Mouse (Mus musculus) stomach, embryonic 14.5 days (tissue): ENCODE measurements around the gene Slc7a10. TPM values are rescaled to one million over a fixed set of nuclear protein-coding genes. Genes with fewer than 3 reads are reported as not detected.

Experiments used
- ATAC-seq: fragments of 200-750 bp; cut with Nextera tagmentation; 2 replicates; pipeline ENCODE4 v1.8.0; 2017; ENCODE audit warnings: low read depth, moderate TSS enrichment; ENCODE audit not compliant: insufficient number of reproducible peaks, insufficient read depth, low FRiP score
- H3K27ac ChIP-seq: fragments of 300-500 bp; sonication (generic); 2 replicates; pipeline ENCODE4 v1.5.1; 2014; ENCODE audit warnings: mild to moderate bottlenecking, low read length, moderate library complexity, mixed read lengths
- H3K27me3 ChIP-seq: fragments of 300-500 bp; sonication (generic); 2 replicates; pipeline ENCODE4 v1.6.1; 2014; ENCODE audit warnings: low read length, control low read depth, mixed read lengths; ENCODE audit not compliant: control insufficient read depth, insufficient read depth
- H3K36me3 ChIP-seq: fragments of 300-500 bp; sonication (generic); 2 replicates; pipeline ENCODE4 v1.6.1; 2014; ENCODE audit warnings: mild to moderate bottlenecking, control low read depth, low read length, moderate library complexity, mixed read lengths; ENCODE audit not compliant: control insufficient read depth, insufficient read depth
- H3K4me1 ChIP-seq: fragments of 300-500 bp; sonication (generic); 2 replicates; pipeline ENCODE4 v1.6.1; 2014; ENCODE audit warnings: low read length, control low read depth, mixed read lengths; ENCODE audit not compliant: control insufficient read depth, insufficient read depth
- H3K4me2 ChIP-seq: fragments of 300-500 bp; sonication (generic); replicated peaks from 2 replicates; pipeline ENCODE4 v1.6.1; 2014; ENCODE audit warnings: low read depth, low read length, control low read depth
- H3K4me3 ChIP-seq: fragments of 300-500 bp; sonication (generic); 2 replicates; pipeline ENCODE4 v1.5.1; 2014; ENCODE audit warnings: low read depth, low read length, control low read depth
- H3K9ac ChIP-seq: fragments of 300-500 bp; sonication (generic); replicated peaks from 2 replicates; pipeline ENCODE4 v1.6.1; 2014; ENCODE audit warnings: low read depth, mild to moderate bottlenecking, control low read depth, low read length, moderate library complexity, mixed read lengths
- H3K9me3 ChIP-seq: fragments of 300-500 bp; sonication (generic); 2 replicates; pipeline ENCODE4 v1.6.1; 2016; ENCODE audit warnings: low read depth, low read length, control low read depth; ENCODE audit not compliant: control insufficient read depth
- WGBS: fragments of 180-500 bp; shearing (Covaris S2); extraction: QIAGEN DNeasy Blood & Tissue Kit; methylation state at CpG from one replicate; pipeline ENCODE4 v1.1.7; 2014; 5-methylcytosine and 5-hydroxymethylcytosine counted together
- polyA plus RNA-seq: library from polyadenylated mRNA; unstranded; fragments of >200 nt; fragmentation: Nextera tagmentation; extraction: Ambion mirVana; gene quantifications from 2 replicates; pipeline ENCODE4 v1.2.1, GENCODE M21; 2014

Gene Slc7a10
- polyA plus RNA-seq, 1 experiment from 2014 or later = 5.0 TPM

GRCm38 (mm10) chr7:35184833-35185724, 1.1 kb upstream of the Slc7a10 start:
- H3K4me1 ChIP-seq = peaks cover 7% of the 10 kb centered on the region
- 0 out of 2 replicates have a peak overlapping the region, but pooled peaks have one; percentile 1 for H3K9ac ChIP-seq
- peak overlapping the region; percentile 57 for H3K4me2 ChIP-seq
- no peak overlapping the region for H3K27ac ChIP-seq
- peak; percentile 42; the same call in 1 of the 2 replicates for ATAC-seq
- peak overlapping the region; percentile 34 for H3K4me3 ChIP-seq
- no peaks in the 10 kb centered on the region for H3K36me3 ChIP-seq
- 2% methylated on average over 54 of the region's 54 CpGs for WGBS
- peaks cover 10% of the 10 kb centered on the region; the same call in 1 of the 2 replicates for H3K9me3 ChIP-seq
- H3K27me3 ChIP-seq = peaks cover 20% of the 10 kb centered on the region

- H3K4me2 ChIP-seq = no peak overlapping the region
- no peak overlapping the region for H3K4me3 ChIP-seq
- H3K27me3 ChIP-seq = peaks cover 17% of the 10 kb centered on the region
- no peak overlapping the region for H3K27ac ChIP-seq
- H3K9me3 ChIP-seq = no peaks in the 10 kb centered on the region
- H3K9ac ChIP-seq = no peak overlapping the region
- H3K36me3 ChIP-seq = no peaks in the 10 kb centered on the region
- H3K4me1 ChIP-seq = peaks cover 7% of the 10 kb centered on the region
- 58% methylated on average over 5 of the region's 5 CpGs for WGBS
- ATAC-seq = no peak
Measured at GRCm38 (mm10) chr7:35189699-35190098, 3.5 kb downstream of the Slc7a10 start.

GRCm38 (mm10) chr7:35191276-35191675, 5.1 kb downstream of the Slc7a10 start:
- Histone ChIP-seq H3K4me3 (no peak overlapping the region), H3K9me3 (no peaks in the 10 kb centered on the region), H3K9ac (no peak overlapping the region), H3K36me3 (no peaks in the 10 kb centered on the region), H3K4me1 (peaks cover 2% of the 10 kb centered on the region), H3K4me2 (no peak overlapping the region), H3K27me3 (peaks cover 7% of the 10 kb centered on the region; the same call in 1 of the 2 replicates), H3K27ac (no peak overlapping the region)
- ATAC-seq = no peak
- 30% methylated on average over 2 of the region's 2 CpGs for WGBS

- H3K9me3 ChIP-seq = no peaks in the 10 kb centered on the region
- no peak overlapping the region for H3K4me2 ChIP-seq
- H3K36me3 ChIP-seq = peaks cover 7% of the 10 kb centered on the region; the same call in 1 of the 2 replicates
- WGBS = 65% methylated on average over 2 of the region's 2 CpGs
- H3K9ac ChIP-seq = no peak overlapping the region
- no peak overlapping the region for H3K4me3 ChIP-seq
- H3K27me3 ChIP-seq = no peaks in the 10 kb centered on the region
- no peak overlapping the region for H3K27ac ChIP-seq
- ATAC-seq = no peak
- H3K4me1 ChIP-seq = no peaks in the 10 kb centered on the region
Measured at GRCm38 (mm10) chr7:35197022-35197421, 10.8 kb downstream of the Slc7a10 start.

GRCm38 (mm10) chr7:35198981-35199754, 13.0 kb downstream of the Slc7a10 start:
- Histone ChIP-seq H3K27ac (no peak overlapping the region), H3K27me3 (no peaks in the 10 kb centered on the region), H3K9ac (no peak overlapping the region), H3K4me3 (no peak overlapping the region), H3K9me3 (no peaks in the 10 kb centered on the region), H3K4me2 (no peak overlapping the region), H3K36me3 (peaks cover 18% of the 10 kb centered on the region), H3K4me1 (no peaks in the 10 kb centered on the region)
- WGBS = 84% methylated on average over 12 of the region's 12 CpGs
- no peak for ATAC-seq

- no peaks in the 10 kb centered on the region for H3K9me3 ChIP-seq
- H3K4me2 ChIP-seq = no peak overlapping the region
- no peaks in the 10 kb centered on the region for H3K4me1 ChIP-seq
- no peak overlapping the region for H3K27ac ChIP-seq
- H3K27me3 ChIP-seq = no peaks in the 10 kb centered on the region
- H3K4me3 ChIP-seq = no peak overlapping the region
- no peak for ATAC-seq
- peaks cover 22% of the 10 kb centered on the region for H3K36me3 ChIP-seq
- H3K9ac ChIP-seq = no peak overlapping the region
Measured at GRCm38 (mm10) chr7:35199755-35200154, 13.6 kb downstream of the Slc7a10 start.

- Histone ChIP-seq H3K9ac (no peak overlapping the region), H3K27me3 (no peaks in the 10 kb centered on the region), H3K4me3 (no peak overlapping the region), H3K36me3 (no peaks in the 10 kb centered on the region; the same call in 1 of the 2 replicates), H3K4me1 (peaks cover 10% of the 10 kb centered on the region; the same call in 1 of the 2 replicates), H3K4me2 (no peak overlapping the region), H3K9me3 (no peaks in the 10 kb centered on the region), H3K27ac (no peak overlapping the region)
- ATAC-seq = no peak
- WGBS = 90% methylated on average over 4 of the region's 4 CpGs
Measured at GRCm38 (mm10) chr7:35211791-35212190, 25.6 kb downstream of the Slc7a10 start.

- H3K9ac ChIP-seq = peak overlapping the region; percentile 64
- peak; percentile 34; the same call in 1 of the 2 replicates for ATAC-seq
- H3K27me3 ChIP-seq = no peaks in the 10 kb centered on the region
- H3K4me2 ChIP-seq = peak overlapping the region; percentile 65
- peak overlapping the region; percentile 65 for H3K4me3 ChIP-seq
- no peak overlapping the region for H3K27ac ChIP-seq
- no peaks in the 10 kb centered on the region for H3K9me3 ChIP-seq
- under 1% methylated on average over 50 of the region's 79 CpGs for WGBS
- no peaks in the 10 kb centered on the region; the same call in 1 of the 2 replicates for H3K36me3 ChIP-seq
- peaks cover 10% of the 10 kb centered on the region; the same call in 1 of the 2 replicates for H3K4me1 ChIP-seq
Measured at GRCm38 (mm10) chr7:35214442-35215222, 28.4 kb downstream of the Slc7a10 start.
